Mouse (Mus musculus) spleen, adult 12 weeks (tissue): ENCODE data around the gene Glrx2.

Experiments
- DNase-seq: peaks from one replicate; pipeline ENCODE4 v3.0.0; 2022; ENCODE audit warnings: low spot score

Gene Glrx2

DNA sequence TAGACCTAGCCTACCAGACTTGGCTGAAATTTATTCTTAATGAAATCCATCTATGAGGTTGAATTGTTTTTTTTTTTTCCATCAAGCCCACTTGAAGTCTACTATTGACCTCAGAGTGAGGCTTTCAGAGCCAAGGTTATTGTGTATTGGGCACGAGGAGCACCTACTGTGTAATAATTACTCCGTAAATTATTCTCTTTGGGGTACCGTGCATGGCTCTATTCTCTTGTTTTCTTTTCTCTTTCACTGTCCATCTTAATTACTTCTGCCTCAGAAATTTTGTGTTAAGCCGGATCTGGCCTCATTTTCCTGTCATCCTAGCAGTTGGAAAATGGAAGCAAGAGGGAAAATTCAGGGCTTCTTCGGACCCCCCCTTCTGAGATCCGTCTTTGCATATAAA, 26.0 kb downstream of the Glrx2 start:
- DNase-seq: no peak

DNA sequence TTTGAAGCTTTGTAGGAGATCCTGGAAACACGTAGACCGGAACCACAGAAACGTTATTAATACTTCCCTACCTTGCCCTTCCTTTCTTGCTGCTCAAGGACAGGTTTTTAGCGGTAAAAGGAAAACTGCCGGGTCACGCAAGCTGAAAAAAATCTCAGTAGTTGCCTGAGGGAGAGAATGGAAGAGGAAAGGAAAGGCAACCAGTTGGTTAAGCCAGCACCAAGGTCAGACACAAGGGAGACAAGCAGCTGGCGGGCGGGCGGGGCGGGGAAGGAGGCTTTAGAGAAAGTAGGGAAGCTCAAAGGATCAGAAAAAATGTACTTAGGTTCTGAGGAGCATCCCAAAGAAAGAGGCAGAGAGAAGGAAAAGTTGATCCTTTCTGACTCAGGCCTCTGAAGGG, 29.7 kb downstream of the Glrx2 start:
- no peak for DNase-seq

DNA sequence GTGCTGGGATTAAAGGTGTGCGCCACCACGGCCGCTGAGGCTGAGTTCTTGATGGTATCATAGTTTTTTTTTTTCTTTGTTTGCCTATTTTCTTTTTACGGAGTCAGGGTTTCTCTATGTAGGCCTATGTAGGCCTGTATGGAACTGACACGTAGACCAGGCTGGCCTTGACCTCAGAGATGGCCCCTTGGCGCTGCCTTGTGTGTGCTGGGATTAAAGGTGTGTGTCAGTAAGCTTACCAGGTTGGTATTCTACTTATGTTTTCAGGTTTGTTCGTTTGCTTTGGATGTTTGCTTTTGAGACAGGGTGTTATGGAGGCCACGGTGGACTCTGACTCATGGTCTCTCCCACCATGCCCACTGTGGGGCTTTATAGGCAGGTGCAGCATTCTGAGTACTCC, 46.0 kb downstream of the Glrx2 start:
- no peak for DNase-seq

DNA sequence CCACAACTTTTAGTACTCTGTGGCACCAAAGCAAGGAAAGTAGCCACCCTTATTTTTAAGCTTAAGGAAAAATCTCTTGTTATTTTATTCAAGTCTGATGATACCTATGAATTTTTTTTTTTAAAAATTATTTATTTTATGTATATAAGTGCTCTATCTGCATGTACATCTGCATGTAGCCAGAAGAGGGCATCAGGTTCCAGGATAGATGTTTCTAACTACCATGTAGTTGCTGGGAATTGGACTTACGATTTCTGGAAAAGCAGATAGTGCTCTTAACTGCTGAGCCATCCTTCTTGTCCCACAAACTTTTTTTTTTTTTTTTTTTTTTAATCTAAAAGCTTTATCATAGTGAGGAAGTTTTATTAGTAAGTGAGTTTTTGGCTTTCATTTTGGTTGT, 48.3 kb downstream of the Glrx2 start:
- no peak for DNase-seq

DNA sequence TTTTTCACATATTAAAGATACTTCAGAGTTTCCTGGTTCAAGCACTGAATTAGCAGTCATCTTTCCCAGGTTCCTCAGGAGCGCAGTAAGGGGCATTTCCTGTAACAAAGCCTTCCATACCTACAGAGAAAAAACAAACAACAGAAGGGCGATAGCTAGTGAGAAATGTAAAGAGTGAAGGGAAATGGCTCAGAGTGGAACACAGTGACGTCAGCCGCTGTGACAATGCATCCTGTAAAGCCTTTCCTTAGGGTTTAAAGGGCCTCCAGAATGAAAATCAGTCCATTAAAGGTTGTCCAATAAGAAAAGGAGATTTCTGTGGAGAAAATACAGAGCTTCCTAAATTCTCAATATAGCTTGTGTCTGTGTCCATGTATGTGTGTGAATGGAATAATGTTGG, 49.7 kb downstream of the Glrx2 start:
- DNase-seq: no peak

DNA sequence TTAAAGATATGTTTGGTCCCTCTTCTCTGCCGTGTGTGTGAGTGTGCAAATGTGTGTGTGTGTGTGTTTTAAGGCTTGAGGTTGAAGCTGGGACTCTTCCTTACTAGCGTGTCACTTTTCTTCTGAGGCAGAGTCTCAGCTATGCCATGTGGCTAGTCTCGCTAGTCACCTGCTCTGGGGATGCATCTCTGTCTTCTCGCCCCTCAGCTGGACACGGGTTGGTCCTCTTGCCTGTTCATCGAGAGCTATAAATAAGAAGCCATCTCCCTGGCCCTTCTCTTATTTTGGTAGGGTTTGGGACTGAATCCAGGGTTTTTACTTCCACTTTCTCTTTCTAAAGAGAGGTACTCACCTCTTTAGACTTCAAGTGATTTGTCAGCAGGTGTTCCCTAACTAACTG, 50.1 kb downstream of the Glrx2 start:
- no peak for DNase-seq

DNA sequence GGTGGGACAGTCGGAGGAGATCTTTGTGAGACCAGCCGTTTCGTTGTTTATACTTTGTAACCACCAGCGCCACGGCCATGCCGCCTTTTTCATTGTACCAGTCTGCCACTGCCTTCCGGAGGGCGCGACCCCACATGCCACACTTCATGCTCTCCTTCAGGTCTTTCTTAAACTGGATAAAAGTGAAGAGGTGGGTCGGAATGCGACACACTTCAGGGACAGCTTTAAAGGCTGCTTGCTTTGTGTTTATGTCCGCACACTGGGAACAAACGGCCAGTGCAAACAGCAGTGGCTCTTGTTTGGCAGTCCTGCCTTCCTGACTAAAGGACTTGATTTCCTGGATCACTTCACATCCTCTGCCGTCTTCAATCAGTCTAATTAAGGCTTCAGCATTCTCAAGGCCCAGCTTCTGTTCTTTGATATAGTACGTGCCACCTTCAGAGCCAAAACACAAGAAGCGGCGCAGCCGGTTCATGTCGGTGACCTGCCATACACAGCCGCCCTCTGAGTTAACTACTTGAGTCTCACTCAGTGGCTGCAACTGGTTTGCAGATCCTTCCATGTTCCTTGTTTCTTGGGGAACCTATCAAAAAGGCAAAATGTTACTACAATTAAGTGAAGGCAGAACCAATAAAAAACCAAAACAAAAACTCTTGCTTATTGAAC, 54.4 kb downstream of the Glrx2 start:
- no peak for DNase-seq

DNA sequence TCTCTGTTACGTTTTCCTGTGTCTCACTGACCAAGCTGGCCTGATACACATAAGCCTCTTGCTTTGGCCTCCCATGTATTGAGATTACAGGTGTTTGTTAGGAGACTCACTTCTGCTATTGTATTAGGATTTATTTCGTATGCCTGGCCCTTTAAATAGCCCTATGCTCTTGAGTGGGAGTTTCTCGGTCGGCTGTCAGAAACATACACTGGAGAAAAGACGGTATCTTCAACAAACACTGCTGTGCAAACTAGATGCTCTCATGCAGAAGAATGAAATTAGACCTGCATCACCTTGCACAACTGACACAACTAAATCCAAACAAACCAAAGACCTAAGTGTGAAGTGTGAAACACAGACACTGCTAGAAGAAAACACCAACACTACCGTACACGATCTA, 56.9 kb downstream of the Glrx2 start:
- DNase-seq: no peak

DNA sequence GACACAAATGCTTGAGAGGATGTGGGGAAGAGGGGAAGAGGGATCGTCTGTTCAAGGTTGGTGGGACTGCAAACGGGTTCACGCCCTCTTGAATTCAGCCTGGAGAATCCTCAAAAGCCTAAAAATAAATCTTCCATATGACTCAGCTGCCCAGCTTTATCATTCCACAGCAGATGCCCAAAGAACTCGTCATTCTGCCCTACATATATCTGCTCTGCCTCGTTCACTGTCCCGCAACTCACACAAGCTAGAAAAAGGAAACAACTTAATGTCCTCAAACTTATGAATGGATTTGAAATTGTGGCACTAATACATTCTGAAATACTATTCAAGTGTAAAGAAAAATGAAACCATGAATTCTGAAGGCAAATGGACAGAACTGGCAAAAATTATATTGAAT, 57.8 kb downstream of the Glrx2 start:
- no peak for DNase-seq

DNA sequence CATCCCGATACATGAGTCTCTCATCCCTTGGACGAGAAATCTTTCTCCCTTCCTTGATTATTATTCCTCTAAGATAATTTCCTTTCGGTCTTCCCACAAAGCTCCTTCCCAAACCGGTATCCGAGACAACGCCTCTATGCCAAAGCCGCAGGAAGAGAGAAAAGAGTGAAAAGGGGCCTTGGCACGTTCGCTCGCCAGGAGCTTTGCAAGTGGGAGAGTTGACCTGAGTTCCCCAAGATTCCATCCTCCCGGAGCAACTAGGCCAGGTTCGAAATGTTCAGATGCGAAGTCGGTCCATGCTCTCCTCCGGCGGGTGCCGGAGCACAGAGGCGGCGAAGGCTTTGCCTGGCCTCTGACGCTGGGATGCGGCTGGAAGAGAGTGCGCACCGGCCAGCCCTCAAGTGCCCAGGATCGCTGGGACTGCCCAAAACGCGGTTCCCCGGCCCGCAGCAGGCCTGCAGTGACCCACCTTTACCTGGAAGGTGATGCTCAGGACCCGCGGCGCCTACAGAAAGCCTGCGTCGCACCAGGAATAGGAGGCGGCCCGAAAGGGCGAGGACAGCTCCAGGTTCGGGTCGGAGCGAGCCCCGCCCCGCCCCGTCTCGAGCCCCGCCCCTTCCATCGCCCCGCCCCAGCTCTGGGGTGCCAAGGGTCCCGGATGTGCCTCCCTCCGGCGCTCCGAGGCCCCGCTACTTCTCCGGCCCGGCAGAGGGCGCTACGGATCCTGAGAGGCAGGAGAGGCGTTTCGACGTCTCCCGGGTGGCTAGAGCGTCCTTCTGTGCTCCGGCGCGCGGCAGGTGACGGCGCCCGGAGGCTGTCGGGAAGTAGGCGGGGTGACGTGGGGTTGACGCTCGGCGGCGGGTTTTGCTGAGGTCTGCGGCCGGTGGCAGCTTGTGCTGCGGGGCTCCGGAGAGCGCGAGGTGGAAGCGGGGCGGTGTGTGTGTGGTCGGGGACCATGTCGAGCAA, 60.6 kb downstream of the Glrx2 start, which contains the start of the genes Trove2 and Uchl5:
Gene Trove2 (minus strand): TSS at position 623 of the 966 bp plus-strand sequence.
Gene Uchl5 (plus strand): TSS at position 827 of the 966 bp plus-strand sequence.
- DNase-seq: peak; percentile 95

DNA sequence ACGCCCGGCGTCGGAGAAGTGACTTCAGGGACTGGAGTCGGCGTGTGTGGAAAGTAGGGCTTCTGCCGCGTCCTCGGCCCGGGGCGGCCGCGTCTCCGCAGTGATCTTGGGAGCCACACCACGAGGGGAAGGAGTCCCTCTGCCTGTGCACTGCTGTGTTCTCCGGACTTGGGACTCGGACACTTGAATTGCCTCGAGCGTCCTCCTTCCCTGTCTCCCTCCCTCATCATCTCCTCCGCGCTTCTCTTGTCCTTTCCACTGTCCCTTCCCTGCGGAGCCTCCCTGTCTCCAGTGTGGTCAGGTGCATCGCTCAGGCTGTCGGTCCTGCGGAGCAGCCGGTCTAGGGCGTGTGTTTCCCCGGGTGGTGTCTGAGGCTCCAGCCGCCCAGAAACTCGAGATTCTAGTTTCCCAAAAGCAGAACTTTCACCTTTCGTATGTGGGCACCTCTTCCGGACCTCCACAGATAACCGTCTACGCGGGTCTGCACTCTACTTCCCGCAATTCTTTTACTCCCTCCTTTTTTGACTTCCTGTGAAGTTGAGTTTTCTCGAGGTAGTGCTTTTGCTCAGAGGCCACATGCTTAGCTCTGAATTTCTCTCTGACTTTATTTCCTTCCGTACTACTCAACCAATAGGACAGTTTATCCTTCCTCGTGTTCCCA, 61.5 kb downstream of the Glrx2 start:
- peak; percentile 48 for DNase-seq

DNA sequence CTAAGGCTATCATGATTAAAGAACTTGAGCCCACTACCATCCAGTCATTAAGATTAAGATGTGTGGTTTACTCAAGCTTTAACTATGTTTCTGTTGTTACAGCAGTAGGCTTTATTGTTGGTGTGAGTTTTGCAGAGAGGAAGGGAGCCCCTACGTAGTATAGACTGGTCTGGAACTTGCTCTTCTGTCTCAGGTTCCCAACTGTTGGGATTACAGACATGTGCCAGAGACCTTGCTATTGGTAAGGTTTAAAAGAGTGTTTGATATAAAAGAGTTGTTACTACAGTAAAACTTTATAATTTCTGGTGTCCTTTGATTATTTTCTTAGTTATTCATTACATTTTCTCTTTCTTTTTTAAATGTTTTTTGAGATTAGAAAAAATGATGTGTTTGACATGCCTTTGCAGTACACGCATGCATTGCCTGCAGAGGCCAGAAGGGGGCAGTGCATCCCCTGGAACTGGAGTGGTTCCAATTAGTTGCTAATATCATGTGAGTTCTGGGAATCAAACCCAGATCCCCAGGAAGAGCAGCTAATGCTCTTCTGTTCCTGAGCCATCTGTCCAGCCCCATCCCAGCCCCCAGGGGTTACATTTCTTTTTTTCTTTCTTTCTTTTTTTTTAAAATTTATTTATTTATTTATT, 72.6 kb downstream of the Glrx2 start:
- peak; percentile 57 for DNase-seq
